ENCODE assay signal across 2 mouse cellular contexts in the genomic region with DNA sequence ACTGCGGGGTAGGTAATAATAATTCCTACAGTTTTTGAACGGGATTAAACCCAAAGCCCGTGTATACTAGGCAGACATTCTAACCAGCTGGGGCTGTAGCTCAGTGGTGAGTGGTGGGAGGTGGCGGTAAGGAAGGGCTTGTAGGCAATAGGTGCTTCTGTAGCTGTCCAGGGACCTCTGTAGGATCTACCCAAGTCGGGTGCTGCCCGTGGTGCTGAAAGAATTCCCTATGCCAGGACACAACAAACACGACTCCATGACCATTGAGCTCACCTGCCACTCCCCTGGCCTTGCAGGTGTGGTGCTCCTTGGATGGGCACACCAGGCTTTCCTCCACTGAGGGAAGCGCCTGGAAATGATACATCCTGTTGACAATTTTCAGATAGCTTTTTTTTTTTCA.
TF ChIP-seq lines count a peak whose summit lies in the region.

No protein-coding gene starts in this region.

TF ChIP-seq in MEL, 35 proteins besides CTCF, POLR2A, EP300 and RAD21 (continued from another document):
- no peak for TF ChIP-seq MXI1 (IDR thresholded peaks at IDR 0.05; ENCODE audit: low read depth, low read length)
- TF ChIP-seq ETS1 (IDR thresholded peaks at IDR 0.05; ENCODE audit: low read depth, low read length): no peak
- no peak for TF ChIP-seq CHD2 (IDR thresholded peaks at IDR 0.05; ENCODE audit: low read length)
- TF ChIP-seq MAZ (IDR thresholded peaks at IDR 0.05; ENCODE audit: low read depth, low read length): no peak
- TF ChIP-seq BHLHE40 (IDR thresholded peaks at IDR 0.05; ENCODE audit: borderline replicate concordance, low read depth, low read length): no peak
- no peak for TF ChIP-seq ELF1 (IDR thresholded peaks at IDR 0.05; ENCODE audit: low read depth, low read length)
- no peak for TF ChIP-seq SIN3A (IDR thresholded peaks at IDR 0.05; ENCODE audit: low read length)
- TF ChIP-seq CHD1 (IDR thresholded peaks at IDR 0.05; ENCODE audit: low read depth, low read length): no peak
- no peak for TF ChIP-seq POLR2AphosphoS2 (IDR thresholded peaks at IDR 0.05; ENCODE audit: low read length)
- no peak for TF ChIP-seq USF1 (IDR thresholded peaks at IDR 0.05; ENCODE audit: low read depth, low read length)
- no peak for TF ChIP-seq RCOR1 (IDR thresholded peaks at IDR 0.05; ENCODE audit: low read depth, low read length)
- no peak for TF ChIP-seq MYB (IDR thresholded peaks at IDR 0.05; ENCODE audit: low read depth, low read length)
- no peak for TF ChIP-seq TCF12 (IDR thresholded peaks at IDR 0.05; ENCODE audit: low read depth, low read length)
- TF ChIP-seq MEF2A (IDR thresholded peaks at IDR 0.05; ENCODE audit: extremely low read depth, insufficient replicate concordance, low read depth, low read length, poor library complexity, severe bottlenecking): no peak

TF ChIP-seq in myocyte, 11 proteins besides CTCF, POLR2A, EP300 and RAD21 (continued from another document):
- no peak for TF ChIP-seq MYOD1 (IDR thresholded peaks at IDR 0.05; ENCODE audit: control insufficient read depth in 1 of 3, insufficient read length in 2 of 3, low read depth in 2 of 3)
- no peak for TF ChIP-seq TCF12 (IDR thresholded peaks at IDR 0.05; ENCODE audit: insufficient read depth, poor library complexity, severe bottlenecking)
